Mouse (Mus musculus) layer of hippocampus, adult 9-11 months (tissue): ENCODE results near the gene Wnk1.

Source experiments
- DNase-seq: peaks from one replicate; pipeline ENCODE4 v3.0.0; 2022

Gene Wnk1

GRCm38 (mm10) chr6:119902204-119903080, 136.0 kb downstream of the Wnk1 start, which contains the start of gene Rad52:
Rad52 (plus strand) TSS chr6:119902698.
- DNase-seq = peak; percentile 88

- no peak for DNase-seq
Observed at GRCm38 (mm10) chr6:119892711-119893110, 145.8 kb downstream of the Wnk1 start.

- DNase-seq = no peak
Observed at GRCm38 (mm10) chr6:119883151-119883550, 155.3 kb downstream of the Wnk1 start.
